Mouse (Mus musculus): ENCODE measurements at regions not wholly inside any gene's neighbourhood (a gene's known extent, or its start where the extent isn't known, plus 50 kb on each side); places are given as distances from the start of the nearest gene placed in this dataset.

DNA sequence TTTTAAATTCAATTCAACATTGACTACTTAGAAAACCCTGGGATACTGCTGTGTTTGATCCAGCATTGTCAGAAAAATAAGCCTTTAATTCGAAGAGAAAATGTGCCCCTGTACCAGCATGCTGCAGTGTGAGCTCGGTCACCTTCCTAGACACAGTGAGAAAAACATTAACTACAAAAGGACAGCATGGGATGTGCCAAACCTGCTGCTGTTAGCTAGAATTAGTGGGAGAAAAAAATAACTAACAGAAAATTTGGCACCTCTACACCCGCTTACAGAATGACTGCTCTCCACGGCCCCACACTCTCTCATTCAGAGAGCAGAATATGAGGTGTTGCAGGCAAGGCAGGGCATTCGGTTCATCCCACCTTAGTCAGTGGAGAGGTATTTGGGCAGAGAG, 531.9 kb upstream of the Hs6st1 start:
- TF ChIP-seq EP300 (optimal IDR thresholded peaks at IDR 0.05) (no peak), CTCF (IDR thresholded peaks at IDR 0.05; ENCODE audit: low read depth) (no peak)

Measured in stomach, postnatal 0 days (tissue).